Mouse (Mus musculus): ENCODE results near the gene Gstt2.
A peak's percentile ranks its signal among the peaks of the same experiment; 100 is the strongest.
"Not testable (repeated sequence)": the region's sequence is repeated elsewhere in the genome, so short reads cannot be mapped to it uniquely, and the experiment has no call there.

Gene Gstt2

DNA sequence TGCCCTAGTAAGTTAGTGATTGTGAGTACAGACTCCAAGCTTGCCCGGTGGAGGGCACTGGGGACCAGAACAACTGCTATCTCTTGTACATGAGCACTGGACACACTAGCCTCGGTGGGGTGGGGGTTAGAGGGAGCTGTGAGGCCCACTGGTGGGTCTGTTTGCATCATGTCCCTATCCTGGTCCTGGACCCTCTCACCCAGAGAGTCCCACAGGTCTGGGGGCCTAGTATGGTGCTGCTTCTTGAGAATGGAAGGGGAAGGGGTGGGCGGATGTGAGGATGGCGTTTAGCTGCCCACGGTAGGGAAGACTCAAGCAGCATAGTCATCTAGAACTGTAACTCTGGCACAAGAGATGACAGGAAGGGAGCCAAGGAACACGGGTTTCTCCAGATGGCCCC is 17.6 kb upstream of the Gstt2 start:
- DNase-seq: no peak

- DNase-seq: no peak
Measured at GRCm38 (mm10) chr10:75854096-75854495, 16.9 kb upstream of the Gstt2 start.

- DNase-seq: peak; percentile 87
Measured at GRCm38 (mm10) chr10:75853452-75853851, 16.2 kb upstream of the Gstt2 start.

GRCm38 (mm10) chr10:75852539-75853125 is 15.4 kb upstream of the Gstt2 start:
- no peak for DNase-seq

- DNase-seq: no peak
Measured at GRCm38 (mm10) chr10:75851681-75852080, 14.5 kb upstream of the Gstt2 start.

DNA sequence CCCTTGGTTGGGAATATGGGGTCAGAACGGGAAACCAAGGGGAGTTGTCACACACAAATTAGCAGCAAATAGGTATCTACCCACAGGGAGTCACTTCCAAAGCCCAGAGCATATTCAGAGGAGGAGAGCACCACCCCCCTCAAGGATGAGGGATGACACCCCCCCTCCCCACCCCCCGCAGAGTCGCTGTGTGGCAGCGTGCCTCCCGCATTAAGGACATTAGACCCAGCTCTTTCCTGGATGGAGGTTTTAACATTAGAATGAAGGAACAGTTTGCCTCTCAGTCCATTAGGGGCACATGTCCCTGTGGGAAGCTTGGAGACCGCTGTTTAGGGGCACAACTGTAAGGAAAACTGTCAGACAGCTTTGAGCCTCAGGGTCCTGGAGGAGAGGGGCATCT is 13.9 kb upstream of the Gstt2 start:
- DNase-seq: no peak

DNA sequence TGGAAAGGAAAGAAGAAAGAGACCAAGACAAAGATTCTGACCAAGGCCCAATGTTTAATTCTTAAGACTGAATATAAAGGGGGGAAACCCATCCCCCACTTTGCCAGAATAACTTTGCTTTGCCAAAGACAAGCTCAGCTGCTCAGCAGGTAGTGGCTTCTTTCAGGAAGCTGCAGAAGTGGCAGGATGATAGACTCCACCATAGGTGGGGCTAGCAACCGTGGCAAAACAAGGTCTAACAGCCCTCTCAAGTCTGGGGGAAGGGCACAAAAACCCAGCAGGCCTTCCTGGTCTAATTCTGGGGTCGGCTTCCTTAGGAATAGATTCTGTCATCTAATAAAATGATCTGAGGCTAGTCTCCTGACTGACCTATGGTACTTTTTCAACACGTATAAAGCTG is 11.2 kb upstream of the Gstt2 start:
- no peak for DNase-seq

DNA sequence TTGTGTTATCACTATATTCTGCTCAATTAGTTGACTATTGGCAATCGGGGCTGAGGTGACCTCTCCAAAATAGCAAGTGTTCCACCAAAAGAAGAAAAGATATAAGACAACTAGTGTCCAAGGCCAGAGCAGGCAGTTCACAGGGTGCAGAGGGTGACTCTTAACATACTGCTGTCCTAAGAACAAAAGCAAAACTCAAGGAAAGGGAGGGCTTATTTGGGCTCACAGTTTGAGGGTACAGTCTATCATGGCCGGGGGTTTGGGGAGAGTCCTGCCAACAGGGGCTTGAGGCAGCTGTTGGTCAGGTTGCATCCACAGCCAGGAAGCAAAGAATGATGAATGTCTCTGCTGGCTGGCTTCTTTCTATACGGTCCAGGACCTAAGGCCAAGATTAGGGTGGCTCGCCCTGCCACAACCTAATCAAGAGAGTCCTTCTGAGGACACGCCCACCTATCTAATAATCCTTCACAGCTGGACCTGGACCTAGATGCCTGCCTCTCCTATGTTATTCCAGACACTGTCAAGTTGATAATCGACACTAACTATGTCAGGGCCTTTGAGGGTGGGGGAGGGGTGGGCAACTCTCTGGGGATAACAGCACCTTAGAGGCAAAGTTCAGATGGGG is 8.2 kb upstream of the Gstt2 start:
- DNase-seq: no peak

- no peak for DNase-seq
Measured at GRCm38 (mm10) chr10:75844800-75845199, 7.6 kb upstream of the Gstt2 start.

- DNase-seq: not testable (repeated sequence)
Measured at GRCm38 (mm10) chr10:75843898-75844297, 6.7 kb upstream of the Gstt2 start.

DNA sequence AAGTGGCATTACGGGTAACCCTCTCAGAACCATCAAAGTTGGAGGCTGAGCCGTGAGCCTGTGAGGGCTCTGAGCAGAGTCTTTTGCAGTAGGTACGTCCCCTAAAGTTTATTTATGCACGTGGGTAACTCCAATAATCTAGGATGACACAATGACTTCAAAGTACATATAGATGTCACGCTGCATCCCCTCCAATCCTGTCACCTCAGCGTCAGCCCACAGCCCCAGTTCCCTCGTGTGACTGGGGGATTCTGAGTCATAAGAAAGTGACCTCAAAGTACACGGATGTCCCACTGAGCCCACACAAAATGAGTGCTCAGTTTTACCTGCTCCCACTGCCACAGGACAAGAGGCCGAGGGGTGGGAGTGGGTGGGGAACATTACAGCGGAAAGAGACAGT is 1.9 kb upstream of the Gstt2 start:
- no peak for DNase-seq

DNA sequence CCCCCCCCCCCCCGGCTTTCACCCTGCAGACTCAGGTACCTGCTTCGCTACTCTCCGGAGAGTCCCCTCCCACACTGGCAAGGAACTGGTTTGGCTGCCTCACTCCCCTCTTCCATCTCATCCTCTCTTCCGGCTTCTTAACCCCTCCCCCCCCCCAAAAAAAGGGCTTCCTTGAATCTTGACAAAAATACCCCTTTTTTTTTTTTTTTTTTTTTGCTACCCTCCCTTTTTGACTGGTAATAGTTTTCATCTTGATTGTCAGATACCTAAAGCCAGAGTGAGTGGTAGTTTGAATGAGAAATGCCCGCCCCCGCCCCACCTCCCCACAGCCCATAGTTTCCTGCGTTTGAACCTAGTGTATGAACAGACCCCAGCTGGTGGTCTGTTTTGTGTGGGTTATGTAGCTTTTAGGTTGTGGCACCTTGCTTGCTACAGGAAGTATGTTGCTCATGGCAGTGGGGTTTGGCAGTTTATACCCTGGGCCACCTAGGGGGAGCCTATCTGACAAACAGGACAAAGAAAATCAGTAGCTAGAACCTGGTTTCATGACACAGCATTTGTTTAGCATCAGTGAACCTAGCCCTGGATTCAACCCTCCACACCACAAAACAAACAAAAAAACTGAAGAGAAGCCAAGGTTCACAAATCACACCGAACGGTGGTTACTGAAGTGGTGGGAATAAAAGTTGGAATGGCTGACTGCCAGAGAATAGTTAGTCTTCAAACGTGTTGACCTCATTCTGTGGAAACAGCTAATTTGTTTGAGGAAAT is 1.3 kb downstream of the Gstt2 start:
- no peak for DNase-seq

GRCm38 (mm10) chr10:75835307-75835706 is 1.9 kb downstream of the Gstt2 start:
- no peak for DNase-seq

GRCm38 (mm10) chr10:75834721-75835120 is 2.5 kb downstream of the Gstt2 start:
- no peak for DNase-seq

DNA sequence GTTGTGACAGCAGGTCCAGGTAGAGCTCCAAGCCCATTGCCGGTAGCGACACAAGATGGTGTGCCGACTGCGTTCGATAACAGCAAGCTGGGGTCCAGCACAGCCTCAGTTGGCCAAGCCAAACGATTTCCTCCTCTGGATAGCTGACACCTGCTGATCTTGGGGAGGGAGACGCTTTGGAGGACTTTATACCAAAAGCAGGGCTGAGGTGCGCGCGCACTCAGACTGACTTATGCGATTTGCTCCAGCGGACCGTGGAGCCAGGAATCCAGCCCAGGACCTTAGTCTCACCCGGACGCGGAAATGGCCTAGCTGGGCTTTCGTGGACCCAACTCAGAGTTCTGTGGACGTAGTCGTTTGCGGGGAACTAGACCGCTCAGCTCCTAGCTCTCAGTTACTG is 3.0 kb downstream of the Gstt2 start:
- DNase-seq: peak; percentile 64

GRCm38 (mm10) chr10:75833456-75834080 is 3.7 kb downstream of the Gstt2 start:
- DNase-seq: no peak

DNA sequence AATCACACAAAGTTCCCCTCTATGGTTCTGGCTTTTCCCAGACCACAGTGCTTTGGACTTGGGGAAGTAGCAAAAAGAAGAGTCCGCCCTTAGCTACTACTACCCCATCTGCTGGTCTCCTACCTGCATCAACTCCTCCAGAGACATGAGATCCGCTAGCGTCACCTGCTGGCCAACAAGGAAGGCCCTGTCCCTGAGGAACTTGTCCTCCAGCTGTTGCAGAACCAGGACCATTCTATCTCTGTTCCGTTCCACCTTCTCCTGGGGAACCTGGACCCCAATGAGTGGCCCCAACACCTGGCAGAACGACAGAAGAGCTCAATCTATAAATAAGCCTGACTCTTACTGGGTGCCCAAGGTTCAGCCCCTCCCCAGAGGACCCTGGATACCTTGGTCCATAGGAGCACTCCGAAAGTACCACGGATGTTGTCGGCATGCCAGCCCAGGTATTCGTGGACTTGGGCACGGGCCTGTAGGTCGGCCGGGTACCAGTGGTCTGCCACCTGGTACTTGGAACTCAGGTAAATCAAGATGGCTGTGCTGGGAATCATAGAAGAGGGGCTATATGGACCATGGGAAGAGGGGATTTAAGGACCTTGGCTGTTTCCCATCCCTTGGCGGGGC is 4.8 kb downstream of the Gstt2 start:
- DNase-seq: peak; percentile 64

GRCm38 (mm10) chr10:75830275-75830670 is 7.0 kb downstream of the Gstt2 start:
- no peak for DNase-seq

- no peak for DNase-seq
Measured at GRCm38 (mm10) chr10:75829529-75830274, 7.5 kb downstream of the Gstt2 start.

- DNase-seq: no peak
Measured at GRCm38 (mm10) chr10:75828500-75828931, 8.7 kb downstream of the Gstt2 start.

- DNase-seq: peak; percentile 40
Measured at GRCm38 (mm10) chr10:75827668-75828360, 9.4 kb downstream of the Gstt2 start.

DNA sequence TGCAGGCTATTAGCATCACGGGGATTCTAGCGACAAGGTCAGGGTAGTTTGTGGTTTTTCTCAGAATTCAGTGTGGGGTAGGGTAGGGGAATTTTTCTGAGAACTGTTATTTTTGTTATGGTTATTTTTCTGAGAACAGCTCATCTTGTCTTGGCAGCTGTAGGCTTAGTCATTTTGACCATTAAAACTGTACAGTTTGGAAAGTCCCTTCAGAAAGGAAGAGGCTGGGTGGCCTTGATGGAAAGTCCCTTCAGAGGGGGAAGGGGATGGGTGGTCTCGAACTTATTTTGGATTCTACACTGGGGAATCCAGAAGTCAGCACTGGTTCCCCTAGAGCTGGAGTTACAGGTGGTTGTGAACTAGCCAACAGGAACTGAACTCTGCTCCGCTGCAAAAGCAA is 12.7 kb downstream of the Gstt2 start:
- DNase-seq: no peak
